8 mouse cellular contexts compared by ENCODE assay signal in the genomic region with DNA sequence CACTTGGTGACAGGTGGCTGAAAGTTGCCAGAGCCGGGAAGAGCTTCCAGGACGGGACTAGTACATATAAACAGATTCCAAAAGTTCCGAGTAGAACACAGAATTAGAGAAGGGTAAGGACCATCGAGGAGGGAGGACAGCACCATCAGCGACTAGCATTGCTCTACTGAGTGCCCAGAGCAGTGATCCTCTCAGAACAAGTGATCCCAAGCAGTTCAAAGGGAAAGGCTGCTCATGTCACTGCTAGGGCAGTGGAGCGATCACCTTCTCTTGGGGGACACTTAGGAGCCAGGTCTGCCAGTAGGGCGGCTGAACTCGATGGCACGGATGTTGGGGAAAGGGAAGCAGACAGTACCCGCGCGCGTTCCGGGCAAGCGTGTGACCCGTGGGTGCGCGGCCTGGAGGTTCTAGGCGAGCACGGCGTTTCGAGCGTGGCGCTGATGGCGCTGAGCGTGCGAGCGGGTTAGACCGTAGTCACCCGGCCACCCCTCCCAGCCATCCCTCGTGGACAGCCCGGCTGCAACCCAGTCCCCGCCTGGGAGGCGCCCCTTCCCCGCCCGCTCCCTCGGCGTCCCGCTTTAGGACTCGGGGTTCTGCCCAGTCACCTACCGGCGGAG. TPM values are rescaled to one million over a fixed set of nuclear protein-coding genes. Genes with fewer than 3 reads are reported as not detected.
DNase-seq lines count a peak whose midpoint lies in the region; ATAC-seq and TF ChIP-seq lines count a peak whose summit lies in the region.

No protein-coding gene starts in this region.

- DNase-seq in lung, postnatal 14 days = no peak
- no peak for DNase-seq in cerebellum, postnatal 14 days
- no peak for DNase-seq in gastrocnemius, postnatal 14 days
- DNase-seq in urinary bladder, postnatal 4 days (ENCODE audit: low spot score in 2 of 2) = no peak

- H3K36me3 ChIP-seq in lung, embryonic 15.5 days = no peaks in the 10 kb centered on the region
- H3K36me3 ChIP-seq in embryonic facial prominence, embryonic 15.5 days = no peaks in the 10 kb centered on the region
- no peaks in the 10 kb centered on the region for H3K36me3 ChIP-seq in limb, embryonic 12.5 days

- H3K27me3 ChIP-seq in lung, embryonic 15.5 days = no peaks in the 10 kb centered on the region
- no peaks in the 10 kb centered on the region for H3K27me3 ChIP-seq in embryonic facial prominence, embryonic 15.5 days
- no peaks in the 10 kb centered on the region for H3K27me3 ChIP-seq in limb, embryonic 12.5 days

- 0 out of 2 replicates have a peak, but pooled peaks have one; percentile 0 for ATAC-seq in lung, embryonic 15.5 days (ENCODE audit: borderline replicate concordance, extremely low read depth, low FRiP score, low TSS enrichment)
- peak; percentile 44; the same call in 1 of the 2 replicates for ATAC-seq in embryonic facial prominence, embryonic 15.5 days (ENCODE audit: insufficient number of reproducible peaks, low FRiP score, low TSS enrichment, low read depth)
- ATAC-seq in limb, embryonic 12.5 days (ENCODE audit: insufficient number of reproducible peaks, insufficient read depth, low FRiP score, low TSS enrichment, low read depth) = peak; percentile 61

- no peak for TF ChIP-seq POLR2A in olfactory bulb, adult 2 months (IDR thresholded peaks at IDR 0.05; ENCODE audit: insufficient read depth, low read depth, low read length)

- intact Hi-C loops in gastrocnemius, postnatal 14 days (cut with DNase I; ENCODE audit: low total_unique reads) = no loop called here

- H3K9me3 ChIP-seq in lung, embryonic 15.5 days = no peaks in the 10 kb centered on the region
- no peaks in the 10 kb centered on the region for H3K9me3 ChIP-seq in embryonic facial prominence, embryonic 15.5 days (replicated peaks)
- H3K9me3 ChIP-seq in limb, embryonic 12.5 days = no peaks in the 10 kb centered on the region

- H3K4me2 ChIP-seq in lung, embryonic 15.5 days = peak overlapping the region; percentile 89
- peak overlapping the region; percentile 80 for H3K4me2 ChIP-seq in embryonic facial prominence, embryonic 15.5 days (replicated peaks)
- peak overlapping the region; percentile 88 for H3K4me2 ChIP-seq in limb, embryonic 12.5 days

- peak overlapping the region; percentile 78 for H3K4me3 ChIP-seq in lung, embryonic 15.5 days
- peak overlapping the region; percentile 59 for H3K4me3 ChIP-seq in embryonic facial prominence, embryonic 15.5 days (replicated peaks)
- H3K4me3 ChIP-seq in limb, embryonic 12.5 days (replicated peaks) = peak overlapping the region; percentile 65
- peak overlapping the region; percentile 92 for H3K4me3 ChIP-seq in olfactory bulb, adult 2 months (ENCODE audit: insufficient read depth, low read depth, low read length)

- H3K4me1 ChIP-seq in lung, embryonic 15.5 days = peaks cover 41% of the 10 kb centered on the region
- peaks cover 69% of the 10 kb centered on the region for H3K4me1 ChIP-seq in embryonic facial prominence, embryonic 15.5 days
- peaks cover 38% of the 10 kb centered on the region for H3K4me1 ChIP-seq in limb, embryonic 12.5 days (replicated peaks)
- peaks cover 36% of the 10 kb centered on the region for H3K4me1 ChIP-seq in olfactory bulb, adult 2 months (ENCODE audit: control insufficient read depth, insufficient read depth, low read length)

- H3K9ac ChIP-seq in lung, embryonic 15.5 days = peak overlapping the region; percentile 78
- peak overlapping the region; percentile 51 for H3K9ac ChIP-seq in embryonic facial prominence, embryonic 15.5 days
- peak overlapping the region; percentile 75 for H3K9ac ChIP-seq in limb, embryonic 12.5 days (replicated peaks)

- 1% methylated on average over 42 of the region's 42 CpGs for WGBS in lung, embryonic 15.5 days
- WGBS in embryonic facial prominence, embryonic 15.5 days = under 1% methylated on average over 42 of the region's 42 CpGs
- under 1% methylated on average over 42 of the region's 42 CpGs for WGBS in limb, embryonic 12.5 days
- WGBS in olfactory bulb, adult 2 months = under 1% methylated on average over 41 of the region's 42 CpGs

- peak overlapping the region; percentile 84 for H3K27ac ChIP-seq in lung, embryonic 15.5 days
- H3K27ac ChIP-seq in embryonic facial prominence, embryonic 15.5 days (replicated peaks) = peak overlapping the region; percentile 77
- peak overlapping the region; percentile 79 for H3K27ac ChIP-seq in limb, embryonic 12.5 days
- H3K27ac ChIP-seq in olfactory bulb, adult 2 months (ENCODE audit: insufficient read depth, low read depth, low read length) = peak overlapping the region; percentile 55

- TF ChIP-seq CTCF in olfactory bulb, adult 2 months (IDR thresholded peaks at IDR 0.05; ENCODE audit: insufficient read depth, low read depth, low read length) = no peak

RNA-seq across cellular contexts. Expression of a gene that starts 0.4 kb away (rescaled TPM):
- 2.8 and 3.5 TPM in 2 replicates for polyA plus RNA-seq in lung, embryonic 15.5 days (2015; fragmentation: Nextera tagmentation; extraction: Ambion mirVana)
- 5.1 and 5.3 TPM in 2 replicates for polyA plus RNA-seq in embryonic facial prominence, embryonic 15.5 days (2015; fragmentation: Nextera tagmentation; extraction: Ambion mirVana)
- polyA plus RNA-seq in limb, embryonic 12.5 days (2016; fragmentation: Nextera tagmentation; extraction: Ambion mirVana) = 4.2 and 4.7 TPM in 2 replicates
- not detected in 2 replicates for polyA plus RNA-seq in olfactory bulb, adult 2 months (2012; ENCODE audit: insufficient read depth, insufficient read length, low replicate concordance, missing spikeins)
- total RNA-seq in gastrocnemius, postnatal 14 days (2021) = 1 to 10 TPM; 2.2 to 2.3 TPM

RNA-seq across cellular contexts. Expression of a gene that starts 48.6 kb away (rescaled TPM):
- polyA plus RNA-seq in lung, embryonic 15.5 days (2015; fragmentation: Nextera tagmentation; extraction: Ambion mirVana) = not detected in 2 replicates
- polyA plus RNA-seq in embryonic facial prominence, embryonic 15.5 days (2015; fragmentation: Nextera tagmentation; extraction: Ambion mirVana) = not detected in 2 replicates
- not detected in 2 replicates for polyA plus RNA-seq in limb, embryonic 12.5 days (2016; fragmentation: Nextera tagmentation; extraction: Ambion mirVana)
- not detected in 2 replicates for polyA plus RNA-seq in olfactory bulb, adult 2 months (2012; ENCODE audit: insufficient read depth, insufficient read length, low replicate concordance, missing spikeins)
- not detected for total RNA-seq in gastrocnemius, postnatal 14 days (2021)

RNA-seq across cellular contexts. Expression of a gene that starts 58.5 kb away (rescaled TPM):
- polyA plus RNA-seq in lung, embryonic 15.5 days (2015; fragmentation: Nextera tagmentation; extraction: Ambion mirVana) = 0.87 and 1.1 TPM in 2 replicates
- polyA plus RNA-seq in embryonic facial prominence, embryonic 15.5 days (2015; fragmentation: Nextera tagmentation; extraction: Ambion mirVana) = 1.4 and 2.0 TPM in 2 replicates
- 0.50 and 0.74 TPM in 2 replicates for polyA plus RNA-seq in limb, embryonic 12.5 days (2016; fragmentation: Nextera tagmentation; extraction: Ambion mirVana)
- not detected in 2 replicates for polyA plus RNA-seq in olfactory bulb, adult 2 months (2012; ENCODE audit: insufficient read depth, insufficient read length, low replicate concordance, missing spikeins)
- total RNA-seq in gastrocnemius, postnatal 14 days (2021) = not detected

Comparison
In these comparisons a context has a peak if more than half of its experiments do, and no peak if none do; other contexts are left out.
1. ATAC-seq: peak in every context shown above with its lines; median percentile 61 in limb, embryonic 12.5 days; 44 in embryonic facial prominence, embryonic 15.5 days; 0 in lung, embryonic 15.5 days.